Mouse (Mus musculus) gastrocnemius, adult 18-20 months (tissue): ENCODE data around the gene Sema6c. TPM values are rescaled to one million over a fixed set of nuclear protein-coding genes. Genes with fewer than 3 reads are reported as not detected.
"Not testable (repeated sequence)": the region's sequence is repeated elsewhere in the genome, so short reads cannot be mapped to it uniquely, and the experiment has no call there.

Source experiments
- DNase-seq: peaks from one replicate; pipeline ENCODE4 v3.0.0; 2021; ENCODE audit warnings: low spot score
- long read RNA-seq, 2 experiments: library from polyadenylated mRNA; stranded (forward); transcript quantifications; one replicate each; pipeline ENCODE4 v2.0.0; 2021
- total RNA-seq, 2 experiments: library from RNA; stranded (reverse); gene quantifications; 2 replicates each; pipeline ENCODE4 v1.2.3; 2021

Gene Sema6c
- 100 to 1,000 TPM in 1 of 2 experiments, 10 to 100 TPM in 1; 75.9 to 111 TPM for total RNA-seq
- long read RNA-seq, experiment 1, full-length matches to known transcripts, result 56 of 156 reads
- long read RNA-seq, experiment 1, partial matches to known transcripts, result 32 of 156 reads
- long read RNA-seq, experiment 1, other reads (novel, unspliced or antisense), result 68 of 156 reads
- long read RNA-seq, experiment 2, full-length matches to known transcripts, result 33 of 121 reads
- long read RNA-seq, experiment 2, partial matches to known transcripts, result 34 of 121 reads
- long read RNA-seq, experiment 2, other reads (novel, unspliced or antisense), result 54 of 121 reads

GRCm38 (mm10) chr3:95159987-95160963 is at the start of gene Sema6c:
TSS of gene Sema6c (plus strand) at chr3:95160457.
- peak; percentile 90 for DNase-seq

DNA sequence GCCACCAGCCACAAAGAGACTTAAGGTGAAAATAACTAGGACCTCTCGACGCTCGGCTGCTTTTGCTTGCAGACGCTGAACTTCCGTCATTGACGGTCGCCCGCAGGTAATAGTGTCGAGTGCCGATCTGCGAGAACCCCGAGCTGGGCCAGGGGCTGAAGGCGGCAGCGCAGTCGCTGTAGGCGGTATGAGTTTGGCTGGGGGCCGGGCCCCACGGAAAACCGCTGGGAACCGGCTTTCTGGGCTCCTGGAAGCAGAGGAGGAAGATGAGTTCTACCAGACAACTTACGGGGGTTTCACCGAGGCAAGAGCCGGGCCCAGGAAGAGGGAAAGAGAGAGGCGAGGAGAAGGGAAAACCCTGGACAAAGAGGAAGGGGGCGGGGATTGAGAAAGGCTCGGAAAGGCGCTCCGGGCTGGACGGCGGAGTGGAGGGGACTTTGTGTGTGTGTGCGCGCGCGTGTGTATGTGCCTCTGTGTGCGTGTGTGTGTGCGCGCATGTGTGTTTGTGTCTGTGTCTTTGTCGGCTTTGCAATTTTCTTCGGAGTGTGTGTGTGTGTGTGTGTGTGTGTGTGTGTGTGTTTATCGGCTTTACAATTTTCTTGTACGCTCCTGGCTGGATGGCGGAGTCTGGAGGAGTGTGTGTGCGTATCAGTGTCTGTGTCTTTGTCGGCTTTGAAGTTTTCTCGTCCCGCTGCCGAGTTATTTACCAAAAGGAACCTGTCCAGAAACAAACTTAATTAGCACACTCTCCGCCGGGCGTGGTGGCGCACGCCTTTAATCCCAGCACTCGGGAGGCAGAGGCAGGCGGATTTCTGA is 49.1 kb upstream of the Sema6c start, which contains the start of gene Vps72:
Gene Vps72, plus strand, starts transcription at position 112 of the 816 bp plus-strand sequence.
- peak; percentile 91 for DNase-seq

DNA sequence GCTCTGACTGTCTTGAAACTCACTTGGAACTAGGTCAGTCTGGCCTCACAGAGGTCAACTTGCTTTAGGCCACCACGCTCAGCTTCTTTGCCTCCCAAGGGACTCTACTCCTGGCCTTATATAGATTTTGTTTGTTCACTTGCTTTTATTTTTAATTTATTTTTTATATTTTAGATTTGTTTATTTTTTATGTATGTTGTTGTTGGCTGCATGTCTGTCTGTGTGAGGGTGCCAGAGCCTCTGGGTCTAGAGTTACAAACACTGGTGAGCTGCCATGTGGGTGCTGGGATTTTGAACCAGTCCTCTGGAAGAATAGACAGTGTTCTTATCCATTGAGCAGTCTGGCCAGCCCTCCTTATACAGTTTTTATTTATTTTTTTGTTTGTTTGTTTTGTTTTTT is 47.5 kb upstream of the Sema6c start:
- no peak for DNase-seq

GRCm38 (mm10) chr3:95117751-95118150 is 42.5 kb upstream of the Sema6c start:
- no peak for DNase-seq

- DNase-seq, result no peak
Measured at GRCm38 (mm10) chr3:95121580-95121979, 38.7 kb upstream of the Sema6c start.

DNA sequence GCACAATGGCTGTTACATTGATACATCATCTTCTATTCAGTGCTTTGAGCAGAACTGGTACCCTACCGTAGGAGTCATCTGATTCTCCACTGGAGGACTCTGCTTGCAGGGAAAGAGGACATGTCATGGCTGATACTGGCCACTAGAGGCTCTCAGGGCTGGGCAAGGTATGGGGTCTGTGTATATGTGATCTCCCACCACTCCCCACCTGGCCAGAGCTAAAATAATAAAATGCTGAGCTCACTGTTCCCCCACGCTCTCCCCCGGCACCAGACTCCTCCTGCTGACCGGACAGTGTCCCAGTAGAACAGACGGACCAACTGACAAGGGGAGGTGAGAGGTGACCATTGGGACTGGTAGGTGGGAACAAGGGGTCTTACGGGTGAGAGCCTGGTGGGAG is 36.0 kb upstream of the Sema6c start, which contains the start of gene Tmod4:
Gene Tmod4, plus strand, starts transcription at position 231 of the 400 bp plus-strand sequence.
- DNase-seq, result peak; percentile 83

- peak; percentile 81 for DNase-seq
Measured at GRCm38 (mm10) chr3:95124972-95125371, 35.3 kb upstream of the Sema6c start.

DNA sequence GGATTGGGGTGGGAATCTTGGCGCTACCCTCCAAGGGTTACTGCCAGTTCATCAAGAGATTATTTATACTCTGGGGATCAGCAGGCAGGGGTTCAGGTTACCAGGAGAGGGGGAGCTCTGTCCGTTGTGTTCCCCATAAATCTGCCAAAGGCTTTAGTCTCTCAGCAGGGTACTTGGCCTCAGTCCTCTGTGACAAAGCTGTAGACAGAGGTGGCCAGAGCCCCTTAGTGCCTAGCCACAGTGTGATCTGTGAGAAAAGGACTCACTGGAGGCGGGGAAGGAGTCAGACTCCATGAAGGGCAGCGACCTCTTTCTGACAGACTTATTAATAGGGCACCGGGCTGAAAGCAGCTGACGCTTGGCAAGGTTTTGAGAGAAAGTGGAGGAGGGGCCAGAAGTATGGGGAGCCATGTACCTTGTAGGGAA is 31.0 kb upstream of the Sema6c start:
- DNase-seq, result peak; percentile 89

GRCm38 (mm10) chr3:95130081-95130480 is 30.2 kb upstream of the Sema6c start:
- DNase-seq, result peak; percentile 71

DNA sequence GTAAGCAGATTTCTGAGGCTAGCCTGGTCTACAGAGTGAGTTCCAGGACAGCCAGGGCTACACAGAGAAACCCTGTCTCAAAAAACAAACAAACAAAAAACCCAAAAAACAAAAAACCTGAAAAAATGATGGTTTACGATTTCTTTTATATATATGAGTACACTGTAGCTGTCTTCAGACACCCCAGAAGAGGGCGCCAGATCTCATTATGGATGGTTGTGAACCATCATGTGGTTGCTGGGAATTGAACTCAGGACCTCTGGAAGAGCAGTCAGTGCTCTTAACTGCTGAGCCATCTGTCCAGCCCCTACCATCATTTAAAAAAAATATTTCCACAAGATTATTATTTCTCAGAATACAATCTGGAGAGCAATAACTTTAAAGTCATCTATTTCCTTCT is 27.9 kb upstream of the Sema6c start:
- not testable (repeated sequence) for DNase-seq

- no peak for DNase-seq
Measured at GRCm38 (mm10) chr3:95133176-95133575, 27.1 kb upstream of the Sema6c start.

GRCm38 (mm10) chr3:95133680-95134101 is 26.6 kb upstream of the Sema6c start, which contains the start of the genes Scnm1 and Lysmd1:
TSS of gene Scnm1 (minus strand) at chr3:95134011.
TSS of gene Lysmd1 (plus strand) at chr3:95134088.
- peak; percentile 93 for DNase-seq

- DNase-seq, result not testable (repeated sequence)
Measured at GRCm38 (mm10) chr3:95134133-95134532, 26.1 kb upstream of the Sema6c start.

DNA sequence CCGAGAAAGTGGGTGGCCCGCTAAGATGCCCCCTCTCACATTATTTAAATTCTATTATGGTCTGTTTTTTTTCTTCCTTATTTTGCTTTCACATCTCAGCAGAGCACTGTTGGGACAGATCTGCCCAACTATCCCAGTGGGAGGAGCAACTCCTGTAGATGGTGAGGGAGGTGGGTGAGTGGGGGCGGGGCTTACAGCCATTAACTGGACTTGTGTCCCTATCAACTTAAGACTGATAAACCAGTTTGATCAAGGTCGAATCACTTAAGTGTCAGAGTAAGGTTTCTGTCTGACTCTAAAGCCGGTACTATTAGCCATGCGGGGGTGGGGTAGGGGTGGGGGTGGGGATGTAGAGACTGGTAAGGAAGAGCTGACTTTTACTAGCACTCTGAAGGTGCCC is 25.2 kb upstream of the Sema6c start:
- DNase-seq, result peak; percentile 58

DNA sequence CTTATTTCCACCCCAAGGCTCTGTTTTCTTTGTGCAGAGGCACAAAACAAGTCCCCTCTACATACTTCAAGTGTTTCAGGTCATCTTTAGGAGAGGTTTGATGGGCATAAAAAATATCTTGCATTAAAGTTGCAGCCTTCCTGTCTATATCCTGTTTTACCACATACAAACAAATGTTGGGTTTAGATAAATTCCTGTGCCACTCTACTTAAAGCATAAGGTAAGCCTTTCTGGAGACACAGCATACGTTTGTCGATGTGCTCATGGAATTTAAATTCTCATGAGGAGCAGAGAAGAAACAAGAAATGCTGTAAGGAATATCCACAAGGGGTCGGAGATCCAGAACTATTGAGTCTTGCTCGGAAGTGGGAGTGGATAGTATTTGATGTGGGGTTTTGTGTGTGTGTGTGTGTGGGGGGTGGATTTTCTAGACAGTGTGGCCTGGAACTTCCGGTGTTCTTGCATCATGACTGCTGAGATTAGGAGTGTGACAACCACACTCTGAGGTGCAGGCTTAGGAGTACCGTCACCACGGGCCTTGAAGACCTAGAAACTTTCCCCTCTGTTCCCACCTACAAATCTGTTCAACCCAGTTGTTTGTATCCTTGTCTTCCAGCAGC is 24.7 kb upstream of the Sema6c start:
- no peak for DNase-seq

GRCm38 (mm10) chr3:95136336-95136735 is 23.9 kb upstream of the Sema6c start:
- no peak for DNase-seq

GRCm38 (mm10) chr3:95139586-95140288 is 20.5 kb upstream of the Sema6c start:
- no peak for DNase-seq

- DNase-seq, result no peak
Measured at GRCm38 (mm10) chr3:95140289-95140595, 20.0 kb upstream of the Sema6c start.

GRCm38 (mm10) chr3:95140795-95141194 is 19.5 kb upstream of the Sema6c start:
- no peak for DNase-seq

- DNase-seq, result no peak
Measured at GRCm38 (mm10) chr3:95141474-95141873, 18.8 kb upstream of the Sema6c start.
